Mouse (Mus musculus): ENCODE data around the gene Ttc39b. TPM values are rescaled to one million over a fixed set of nuclear protein-coding genes. Genes with fewer than 3 reads are reported as not detected.

Ttc39b gene
- polyA plus RNA-seq, 1 experiment from 2014 or later = 3.7 TPM

GRCm38 (mm10) chr4:83183288-83183930 is 140.6 kb downstream of the Ttc39b start:
- no peaks in the 10 kb centered on the region for H3K27me3 ChIP-seq
- H3K27ac ChIP-seq = peak overlapping the region; percentile 40; the same call in 1 of the 2 replicates
- no peak overlapping the region for H3K9ac ChIP-seq
- H3K4me3 ChIP-seq = no peak overlapping the region
- H3K9me3 ChIP-seq (replicated peaks) = no peaks in the 10 kb centered on the region
- H3K36me3 ChIP-seq = no peaks in the 10 kb centered on the region
- peaks cover 8% of the 10 kb centered on the region for H3K4me1 ChIP-seq
- peak overlapping the region; percentile 20 for H3K4me2 ChIP-seq (replicated peaks)
- ATAC-seq (ENCODE audit: low FRiP score) = peak; percentile 85
- 30% methylated on average over 9 of the region's 9 CpGs for WGBS

- Histone ChIP-seq H3K4me3 (no peak overlapping the region), H3K4me2 (replicated peaks) (no peak overlapping the region), H3K4me1 (peaks cover 8% of the 10 kb centered on the region), H3K9me3 (replicated peaks) (no peaks in the 10 kb centered on the region), H3K9ac (no peak overlapping the region), H3K27me3 (no peaks in the 10 kb centered on the region), H3K36me3 (no peaks in the 10 kb centered on the region), H3K27ac (no peak overlapping the region)
- 66% methylated on average over 8 of the region's 8 CpGs for whole genome bisulfite sequencing
- peak; percentile 53; the same call in 1 of the 2 replicates for ATAC-seq (ENCODE audit: low FRiP score)
These were observed 141.6 kb downstream of the Ttc39b start for GRCm38 (mm10) chr4:83182178-83183068.

- ATAC-seq (ENCODE audit: low FRiP score) = no peak
- no peak overlapping the region for H3K4me2 ChIP-seq (replicated peaks)
- no peak overlapping the region for H3K9ac ChIP-seq
- peaks cover under 1% of the 10 kb centered on the region; the same call in 1 of the 2 replicates for H3K4me1 ChIP-seq
- no peaks in the 10 kb centered on the region for H3K9me3 ChIP-seq (replicated peaks)
- H3K27ac ChIP-seq = no peak overlapping the region
- WGBS = 93% methylated on average over 2 of the region's 2 CpGs
- no peaks in the 10 kb centered on the region for H3K27me3 ChIP-seq
- no peak overlapping the region for H3K4me3 ChIP-seq
- no peaks in the 10 kb centered on the region for H3K36me3 ChIP-seq
These were observed 146.6 kb downstream of the Ttc39b start for GRCm38 (mm10) chr4:83177471-83177870.

- no peak overlapping the region for H3K9ac ChIP-seq
- H3K4me3 ChIP-seq = no peak overlapping the region
- no peaks in the 10 kb centered on the region for H3K36me3 ChIP-seq
- H3K4me2 ChIP-seq (replicated peaks) = no peak overlapping the region
- H3K27ac ChIP-seq = no peak overlapping the region
- H3K27me3 ChIP-seq = no peaks in the 10 kb centered on the region
- H3K9me3 ChIP-seq (replicated peaks) = no peaks in the 10 kb centered on the region
- 88% methylated on average over 8 of the region's 8 CpGs for WGBS
- no peak for ATAC-seq (ENCODE audit: low FRiP score)
- H3K4me1 ChIP-seq = no peaks in the 10 kb centered on the region
These were observed 149.1 kb downstream of the Ttc39b start for GRCm38 (mm10) chr4:83174946-83175345.

- 55% methylated on average over 3 of the region's 3 CpGs for WGBS
- H3K36me3 ChIP-seq = no peaks in the 10 kb centered on the region
- no peak overlapping the region for H3K4me3 ChIP-seq
- H3K4me1 ChIP-seq = no peaks in the 10 kb centered on the region; the same call in 1 of the 2 replicates
- H3K27me3 ChIP-seq = no peaks in the 10 kb centered on the region
- H3K9ac ChIP-seq = no peak overlapping the region
- H3K27ac ChIP-seq = no peak overlapping the region
- no peak for ATAC-seq (ENCODE audit: low FRiP score)
- H3K9me3 ChIP-seq (replicated peaks) = no peaks in the 10 kb centered on the region
- no peak overlapping the region for H3K4me2 ChIP-seq (replicated peaks)
These were observed 151.8 kb downstream of the Ttc39b start for GRCm38 (mm10) chr4:83172278-83172677.

- H3K9ac ChIP-seq = no peak overlapping the region
- no peaks in the 10 kb centered on the region for H3K9me3 ChIP-seq (replicated peaks)
- H3K4me1 ChIP-seq = no peaks in the 10 kb centered on the region; the same call in 1 of the 2 replicates
- H3K27me3 ChIP-seq = no peaks in the 10 kb centered on the region
- no peaks in the 10 kb centered on the region for H3K36me3 ChIP-seq
- 32% methylated on average over 9 of the region's 9 CpGs for WGBS
- ATAC-seq (ENCODE audit: low FRiP score) = no peak
- H3K4me3 ChIP-seq = no peak overlapping the region
- H3K4me2 ChIP-seq (replicated peaks) = no peak overlapping the region
- H3K27ac ChIP-seq = no peak overlapping the region
These were observed 153.3 kb downstream of the Ttc39b start for GRCm38 (mm10) chr4:83170741-83171140.

Other genes starting within 250 kb of the Ttc39b start
- 82.1 and 83.1 TPM in 2 replicates for gene Snapc3, start 93.5 kb upstream of the Ttc39b start, polyA plus RNA-seq (2016; fragmentation: Nextera tagmentation; extraction: Ambion mirVana)
- 364 and 379 TPM in 2 replicates for gene Psip1, start 162.2 kb upstream of the Ttc39b start, polyA plus RNA-seq (2016; fragmentation: Nextera tagmentation; extraction: Ambion mirVana)
- gene Ccdc171, start 201.3 kb upstream of the Ttc39b start, polyA plus RNA-seq (2016; fragmentation: Nextera tagmentation; extraction: Ambion mirVana) = 5.8 and 6.1 TPM in 2 replicates